Mouse (Mus musculus): Measurements from ENCODE around the gene Dennd4a.

Gene Dennd4a

DNA sequence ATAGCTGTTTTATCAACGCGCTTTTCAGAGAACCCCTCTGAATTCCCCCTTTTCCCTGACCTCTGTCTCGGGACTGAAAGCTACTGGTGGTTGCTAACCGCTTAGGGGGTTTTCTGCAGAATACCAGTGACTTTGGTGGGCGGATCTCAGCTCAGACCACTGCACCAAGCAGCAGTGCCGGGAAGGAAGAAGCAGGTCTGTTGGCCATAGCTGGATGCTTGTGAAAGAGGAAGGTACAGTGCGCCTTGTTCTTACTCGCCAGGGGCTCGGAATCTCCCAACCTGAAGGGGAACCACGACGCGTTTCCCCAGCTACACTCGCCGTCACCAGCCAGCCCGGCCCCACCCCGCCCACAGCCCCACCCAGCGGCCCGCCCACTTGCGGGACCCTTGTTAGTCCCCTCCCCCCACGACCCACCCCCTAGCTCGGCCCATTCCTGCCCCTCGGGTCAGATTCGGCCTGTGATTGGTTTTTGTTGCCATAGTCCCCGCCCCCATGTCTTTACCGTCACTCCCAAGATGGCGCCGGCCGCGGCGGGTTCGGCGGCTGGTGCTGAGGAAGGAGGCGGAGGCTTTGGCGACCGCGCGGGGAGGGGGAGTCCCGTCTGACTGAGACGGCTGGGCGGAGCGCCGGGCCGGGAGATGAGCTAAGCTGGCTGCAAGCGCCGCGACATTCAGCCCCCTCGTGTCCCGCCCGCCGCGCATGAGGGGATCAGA lies at the start of gene Dennd4a:
TSS of gene Dennd4a (plus strand) at position 519 of the 716 bp plus-strand sequence.
- peak; percentile 97 for DNase-seq (ENCODE audit: low read depth, low spot score)

DNA sequence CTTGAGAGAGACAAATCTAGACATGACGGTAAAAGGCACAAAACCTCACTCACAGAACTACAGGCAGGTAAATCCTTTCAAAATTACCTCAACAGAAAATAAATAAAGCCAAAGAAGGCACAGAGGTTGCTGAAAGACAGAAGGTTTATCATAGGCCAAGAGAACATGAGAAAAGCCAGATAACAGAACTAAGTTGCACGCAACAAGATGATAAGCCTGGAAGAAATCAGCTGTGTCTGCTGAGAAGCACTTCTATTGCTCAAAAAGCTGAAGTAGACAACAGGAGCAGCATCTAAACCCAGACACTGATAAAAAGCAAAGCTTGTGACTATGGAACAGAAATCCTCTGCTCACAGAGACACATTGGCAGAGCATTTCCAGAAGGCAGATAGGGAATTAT lies 46.3 kb upstream of the Dennd4a start:
- no peak for DNase-seq (ENCODE audit: low read depth, low spot score)

DNA sequence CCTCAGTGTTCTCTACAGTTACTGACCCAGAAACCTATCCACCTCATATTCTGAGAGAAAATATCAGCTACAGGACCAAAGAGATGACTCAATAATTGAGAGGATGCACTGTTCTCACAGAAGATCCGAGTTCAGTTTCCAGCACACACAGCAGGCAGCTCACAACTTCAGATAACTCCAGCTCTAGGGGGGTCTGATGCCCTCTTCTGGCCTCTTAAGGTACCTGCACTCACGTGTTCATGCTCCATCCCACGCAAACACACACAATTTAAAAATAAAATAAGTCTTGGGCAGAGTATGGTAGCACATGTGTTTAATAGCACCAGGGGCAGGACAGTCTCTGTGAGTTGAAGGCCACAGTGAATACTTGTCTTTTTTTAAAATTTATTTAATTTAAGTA lies 45.0 kb upstream of the Dennd4a start:
- no peak for DNase-seq (ENCODE audit: low read depth, low spot score)

DNA sequence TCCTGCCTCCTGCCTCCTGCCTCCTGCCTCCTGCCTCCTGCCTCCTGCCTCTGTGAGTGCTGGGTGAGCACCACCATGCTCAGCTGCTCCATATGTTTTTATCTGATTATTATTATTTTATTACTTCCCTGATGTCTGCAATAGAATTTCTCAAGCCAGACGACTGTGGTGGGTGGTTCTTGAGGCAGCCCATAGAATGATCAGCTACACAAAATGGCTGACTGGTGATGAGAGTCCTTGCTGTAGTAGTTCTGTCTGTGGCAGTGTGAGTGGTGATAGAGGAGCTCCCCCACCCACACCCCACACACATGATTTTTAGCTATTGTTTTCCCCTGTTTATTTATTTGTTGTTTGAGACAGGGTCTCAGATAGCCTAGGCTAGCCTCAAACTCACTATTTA lies 43.3 kb upstream of the Dennd4a start:
- DNase-seq (ENCODE audit: low read depth, low spot score): no peak

DNA sequence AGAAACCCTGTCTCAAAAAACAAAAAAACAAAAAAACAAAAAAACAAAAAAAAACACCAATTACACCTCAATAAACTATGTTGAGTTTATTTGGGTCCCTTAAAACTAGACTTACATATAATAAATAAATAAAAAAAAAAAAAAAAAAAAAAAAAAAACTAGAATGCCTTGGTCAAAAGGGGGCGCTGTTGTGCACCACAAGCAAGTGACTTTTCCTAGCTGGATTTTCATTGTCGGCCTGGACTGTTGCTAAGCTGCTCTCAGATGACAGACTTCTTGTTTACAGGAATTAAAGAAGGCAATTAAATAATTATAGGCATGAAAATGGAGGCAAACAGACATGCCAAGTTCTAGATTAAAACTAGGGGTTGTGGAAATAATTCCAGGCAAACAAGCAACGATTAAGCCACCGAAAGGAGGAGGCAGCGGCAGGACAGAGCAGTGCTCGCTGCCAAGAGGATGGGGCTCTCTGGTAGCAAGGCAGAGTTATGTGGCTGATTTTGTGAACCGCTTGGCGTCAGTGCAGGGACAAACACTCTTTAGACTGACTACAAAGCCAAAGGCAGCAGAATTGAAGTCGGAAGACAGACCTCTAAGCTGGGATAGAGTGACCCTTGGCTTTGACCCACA lies 42.0 kb upstream of the Dennd4a start:
- DNase-seq (ENCODE audit: low read depth, low spot score): peak; percentile 46

DNA sequence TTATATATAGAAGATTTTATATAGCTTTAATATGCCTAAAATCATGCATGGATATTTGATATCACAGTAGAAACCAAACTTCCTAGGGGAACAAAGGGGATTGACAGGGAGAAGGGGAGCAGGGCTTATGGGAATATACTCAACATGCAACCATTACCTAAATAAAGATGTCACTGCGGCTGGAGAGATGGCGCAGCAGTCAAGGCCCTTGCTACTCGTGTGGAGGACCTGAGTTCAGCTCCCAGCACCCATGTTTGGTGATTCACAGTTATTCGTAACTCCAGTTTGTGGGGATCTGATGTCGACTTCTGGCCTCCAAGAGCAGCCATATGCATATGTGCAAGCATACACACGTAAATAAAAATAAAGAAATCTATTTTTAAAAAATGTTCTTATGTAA lies 41.2 kb upstream of the Dennd4a start:
- no peak for DNase-seq (ENCODE audit: low read depth, low spot score)

DNA sequence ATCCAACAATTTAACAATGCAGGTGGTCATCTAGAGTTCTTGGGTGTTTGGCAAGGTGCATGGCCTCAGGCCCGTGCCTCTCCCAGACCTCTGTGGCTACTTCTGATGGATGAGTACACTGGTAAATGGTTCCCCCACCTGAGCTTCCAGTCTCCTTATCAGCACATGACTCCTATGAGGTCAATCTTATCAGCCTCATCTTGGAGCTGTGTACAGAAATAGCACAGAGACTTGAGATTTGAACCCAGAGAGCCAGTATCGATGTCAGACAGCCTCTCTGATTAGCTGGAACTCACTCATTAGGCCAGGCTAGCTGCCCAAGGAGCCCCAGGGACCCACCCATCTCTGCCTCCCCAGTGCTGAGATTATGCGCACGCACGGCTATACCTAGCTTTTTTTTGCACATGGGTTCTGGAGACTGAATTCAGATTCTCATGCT lies 40.7 kb upstream of the Dennd4a start:
- DNase-seq (ENCODE audit: low read depth, low spot score): no peak

DNA sequence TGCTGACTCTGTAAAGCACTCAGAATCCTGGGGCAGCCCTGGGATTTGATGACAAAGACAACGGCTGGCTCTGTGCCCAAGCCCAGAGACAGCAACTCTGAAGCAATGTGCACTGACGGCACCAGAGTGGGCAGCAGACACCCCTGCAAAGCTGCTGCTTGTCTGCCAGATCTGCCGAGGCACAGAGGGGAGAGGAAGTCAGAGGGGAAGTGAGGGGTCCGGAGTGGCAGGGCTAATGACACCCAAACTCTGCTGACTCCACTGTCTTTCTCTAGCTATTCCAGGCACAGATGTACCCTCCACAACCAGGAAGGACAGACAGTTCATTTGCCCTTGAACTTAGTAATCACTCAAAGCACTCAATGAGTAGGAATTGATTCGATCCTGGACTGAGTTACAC lies 39.9 kb upstream of the Dennd4a start:
- DNase-seq (ENCODE audit: low read depth, low spot score): no peak

DNA sequence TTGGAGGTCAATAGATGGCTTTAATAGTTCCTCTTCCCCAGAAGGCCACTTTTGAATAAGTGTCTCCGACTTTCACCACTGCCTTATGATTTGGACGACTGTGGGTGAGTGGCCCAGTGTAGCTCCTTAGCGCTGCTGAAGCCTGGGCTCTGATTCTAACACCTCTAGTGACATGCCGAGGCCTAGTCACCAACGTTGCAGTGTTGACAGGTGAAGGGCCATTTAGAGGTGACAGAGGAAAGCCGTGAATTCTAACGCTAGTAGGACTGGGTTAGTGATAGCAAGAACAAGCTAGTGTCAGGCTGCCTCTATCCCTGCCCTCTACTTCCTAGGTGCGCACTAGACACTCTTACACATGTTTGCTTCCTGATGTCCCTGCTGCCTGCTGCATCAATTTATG lies 37.9 kb upstream of the Dennd4a start:
- DNase-seq (ENCODE audit: low read depth, low spot score): no peak

DNA sequence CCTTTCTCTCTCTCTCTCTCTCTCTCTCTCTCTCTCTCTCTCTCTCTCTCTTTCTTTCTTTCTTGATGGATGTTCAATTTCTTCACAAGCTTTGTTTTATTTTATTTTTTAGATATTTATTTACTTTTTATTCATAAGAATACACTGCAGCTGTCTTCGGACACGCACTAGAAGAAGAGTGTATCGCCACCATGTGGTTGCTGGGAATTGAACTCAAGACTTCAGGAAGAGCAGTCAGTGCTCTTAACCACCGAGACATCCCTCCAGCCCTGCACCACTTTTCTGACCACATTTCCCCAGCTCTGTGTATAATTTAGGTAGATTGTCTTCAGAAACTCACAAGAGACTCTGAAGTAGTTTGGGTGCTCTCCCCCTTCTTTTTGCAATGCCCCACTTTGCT lies 37.2 kb upstream of the Dennd4a start:
- DNase-seq (ENCODE audit: low read depth, low spot score): no peak

DNA sequence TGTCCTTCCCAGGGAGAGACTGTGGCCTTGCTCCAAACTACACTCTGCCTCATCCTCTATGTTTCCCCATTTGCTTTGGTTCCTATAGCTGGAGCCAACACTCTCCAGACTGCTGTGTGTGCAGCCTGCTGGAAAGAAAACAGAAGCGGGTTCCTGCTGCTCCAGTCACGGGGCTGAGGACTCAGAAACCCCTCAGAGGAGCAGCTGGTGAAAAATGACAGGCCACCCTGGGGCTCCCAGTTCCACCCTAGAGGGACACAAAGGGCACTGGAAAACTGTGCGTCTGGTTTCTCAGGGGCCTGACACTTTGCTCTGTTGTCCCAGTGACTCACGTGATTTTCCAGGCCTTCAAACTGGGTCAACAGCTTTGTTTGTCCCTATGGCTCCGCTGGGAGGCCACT lies 36.7 kb upstream of the Dennd4a start:
- no peak for DNase-seq (ENCODE audit: low read depth, low spot score)

DNA sequence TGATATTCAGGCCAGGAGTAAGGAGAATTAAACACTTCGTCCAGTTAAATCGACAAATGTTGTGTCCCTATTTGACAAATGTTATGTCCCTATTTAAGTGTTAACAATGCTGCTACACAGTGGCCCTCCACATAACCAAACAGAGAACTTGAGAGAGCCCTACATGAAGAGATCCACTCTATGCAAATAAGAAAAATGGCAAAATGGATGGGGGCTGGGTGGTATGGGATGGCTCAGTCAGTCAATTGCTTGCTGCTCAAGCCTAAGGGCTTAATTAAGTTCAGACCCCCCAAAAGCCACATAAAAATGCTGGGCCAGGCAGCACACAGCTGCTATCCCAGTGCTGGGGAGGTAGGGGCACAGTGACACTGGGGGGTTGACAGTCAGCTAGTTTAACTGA lies 36.3 kb upstream of the Dennd4a start:
- DNase-seq (ENCODE audit: low read depth, low spot score): no peak

DNA sequence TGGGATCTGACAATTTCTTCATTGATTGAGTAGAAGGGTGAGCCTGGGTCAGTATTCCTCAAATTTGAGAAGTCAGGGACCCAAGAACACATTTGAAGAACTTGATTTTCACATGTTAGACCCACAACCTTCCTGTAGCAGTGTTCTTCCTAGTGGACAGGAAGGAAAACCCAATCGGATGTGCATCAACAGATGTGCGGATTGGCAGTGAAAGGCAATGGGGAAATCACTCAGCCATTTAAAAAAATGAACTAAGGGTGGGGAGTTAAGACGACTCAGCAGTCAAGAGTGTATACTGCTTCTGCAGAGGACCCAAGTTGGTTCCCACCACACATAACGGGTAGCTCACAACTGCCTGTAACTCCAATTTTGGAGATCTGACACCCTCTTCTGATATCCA lies 35.6 kb upstream of the Dennd4a start:
- DNase-seq (ENCODE audit: low read depth, low spot score): no peak

DNA sequence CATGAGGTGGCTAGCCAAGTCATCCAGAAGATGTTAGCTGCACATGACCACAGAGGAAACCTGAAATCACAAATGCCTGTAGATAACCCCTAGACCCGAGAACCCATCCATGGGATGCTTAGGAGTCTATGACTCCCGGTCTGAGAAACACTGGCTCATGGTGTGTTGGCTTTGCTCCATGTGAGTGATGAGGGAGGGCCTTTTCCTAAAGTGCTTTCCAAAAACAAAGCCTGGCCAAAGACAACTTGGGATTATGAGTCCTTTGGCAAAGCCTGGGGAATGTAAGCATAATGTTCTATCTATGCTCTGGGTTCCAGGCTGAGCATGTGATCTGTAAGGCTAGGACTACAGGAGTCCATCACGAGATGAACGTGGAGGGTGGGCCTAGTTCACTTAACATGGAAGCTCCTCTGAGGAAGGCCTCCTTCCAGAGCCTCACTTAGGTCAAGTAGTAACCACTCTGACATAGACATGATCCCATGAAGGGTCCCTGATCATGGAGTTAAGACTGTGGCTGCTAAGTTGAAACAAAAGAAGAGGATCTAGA lies 33.6 kb upstream of the Dennd4a start:
- DNase-seq (ENCODE audit: low read depth, low spot score): no peak

DNA sequence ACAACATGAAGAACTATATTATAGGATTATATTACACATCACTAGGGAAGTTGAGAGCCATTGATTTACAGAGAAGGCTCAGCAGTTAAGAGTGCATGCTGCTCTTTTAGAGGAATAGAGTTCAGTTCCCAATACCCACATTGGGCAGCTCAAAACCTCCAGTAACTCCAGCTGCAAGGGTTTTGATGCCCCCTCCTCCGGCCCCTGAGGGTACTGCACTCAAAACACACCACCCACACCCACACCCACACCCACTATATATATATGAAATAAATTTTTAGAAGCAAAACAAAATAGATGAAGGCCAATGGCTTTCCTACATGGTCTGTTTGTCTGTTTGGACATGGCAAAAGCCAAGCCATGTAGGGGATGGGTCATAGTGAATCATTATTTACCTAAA lies 33.0 kb upstream of the Dennd4a start:
- no peak for DNase-seq (ENCODE audit: low read depth, low spot score)

DNA sequence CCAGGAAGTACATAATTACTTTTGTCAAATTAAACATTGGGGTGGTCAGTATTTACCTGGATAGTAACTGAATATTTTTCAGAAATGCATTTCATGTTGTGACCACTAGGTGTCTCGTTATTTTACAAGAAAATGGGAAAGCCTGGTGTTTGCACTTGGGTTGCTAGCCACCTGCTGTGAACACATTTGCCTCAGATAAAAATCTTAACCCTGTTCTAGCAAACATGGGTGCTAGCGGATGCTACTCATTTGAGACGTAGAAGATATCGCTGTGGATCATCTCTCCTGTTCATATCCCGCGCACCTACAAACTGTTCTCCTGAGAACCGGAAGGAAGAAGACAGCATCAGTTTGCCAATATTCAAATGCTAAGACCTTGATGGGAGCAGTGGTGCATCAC lies 31.5 kb upstream of the Dennd4a start:
- DNase-seq (ENCODE audit: low read depth, low spot score): peak; percentile 22

DNA sequence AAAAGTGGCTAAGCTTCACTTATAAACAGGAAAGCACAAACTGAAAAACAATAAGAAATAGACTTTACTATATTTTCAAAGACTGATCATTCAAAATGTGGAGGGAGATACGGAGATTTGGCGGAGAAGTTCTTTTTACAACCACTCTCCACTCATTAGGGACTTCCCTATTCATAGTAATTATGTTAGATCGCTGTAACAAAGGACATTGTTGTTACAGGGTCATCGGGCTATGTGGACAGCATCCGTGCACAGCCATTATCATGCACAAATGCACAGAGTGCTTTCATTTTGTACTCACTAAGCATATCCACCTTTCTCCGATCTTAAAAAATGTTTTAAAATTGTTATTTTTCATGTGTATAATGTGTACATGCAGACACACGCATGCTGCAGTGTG lies 27.6 kb upstream of the Dennd4a start:
- no peak for DNase-seq (ENCODE audit: low read depth, low spot score)

DNA sequence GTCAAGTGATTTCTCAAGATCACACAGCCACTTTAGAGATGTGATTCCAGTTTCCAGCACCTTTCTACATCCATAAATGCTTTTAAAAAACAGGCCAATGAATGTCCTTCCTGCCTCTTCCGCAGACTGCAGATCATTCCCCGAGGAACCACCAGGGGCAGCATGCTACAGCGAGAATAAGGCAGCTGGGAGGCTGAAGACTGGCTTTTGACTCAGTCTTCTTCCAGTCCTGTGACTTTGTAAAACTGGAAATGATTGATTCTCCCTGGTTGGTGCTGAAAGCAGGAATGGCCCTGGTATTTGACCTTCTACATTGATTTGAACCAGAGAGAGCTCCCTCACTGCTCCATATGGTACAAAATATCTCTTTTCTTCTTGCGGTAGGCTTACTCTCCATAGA lies 26.3 kb upstream of the Dennd4a start:
- peak; percentile 52 for DNase-seq (ENCODE audit: low read depth, low spot score)

DNA sequence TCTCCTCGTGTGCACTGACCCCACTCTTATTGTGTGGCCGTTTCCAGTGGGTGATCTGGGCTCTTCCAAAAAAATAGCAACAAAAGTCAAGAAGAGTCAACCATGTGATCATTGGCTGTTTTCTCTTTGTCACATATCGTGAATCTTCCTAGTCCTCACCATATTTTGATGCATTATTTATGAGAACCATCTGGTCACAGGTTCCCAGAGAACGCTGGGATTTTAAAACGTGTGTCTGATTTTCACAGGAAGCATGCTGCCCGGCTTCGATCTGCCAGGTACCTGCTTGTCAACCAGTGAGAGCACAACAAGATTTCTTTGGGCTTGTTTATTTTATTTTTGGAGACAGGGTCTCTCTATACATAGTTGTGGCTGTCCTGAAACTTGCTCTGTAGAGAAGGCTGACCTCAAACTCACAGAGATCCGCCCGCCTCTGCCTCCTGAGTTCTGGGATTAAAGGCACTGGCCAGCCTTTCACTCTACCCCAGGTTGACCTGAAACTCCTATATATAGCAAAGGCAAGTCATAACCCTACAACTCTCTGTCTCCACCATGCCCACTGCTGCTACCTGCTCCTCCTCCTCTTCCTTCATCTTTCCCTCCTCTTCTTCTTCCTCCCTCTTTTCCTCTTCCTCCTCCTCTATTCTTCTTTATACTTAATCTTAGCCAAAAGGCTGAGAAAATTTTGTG lies 24.8 kb upstream of the Dennd4a start:
- DNase-seq (ENCODE audit: low read depth, low spot score): no peak

DNA sequence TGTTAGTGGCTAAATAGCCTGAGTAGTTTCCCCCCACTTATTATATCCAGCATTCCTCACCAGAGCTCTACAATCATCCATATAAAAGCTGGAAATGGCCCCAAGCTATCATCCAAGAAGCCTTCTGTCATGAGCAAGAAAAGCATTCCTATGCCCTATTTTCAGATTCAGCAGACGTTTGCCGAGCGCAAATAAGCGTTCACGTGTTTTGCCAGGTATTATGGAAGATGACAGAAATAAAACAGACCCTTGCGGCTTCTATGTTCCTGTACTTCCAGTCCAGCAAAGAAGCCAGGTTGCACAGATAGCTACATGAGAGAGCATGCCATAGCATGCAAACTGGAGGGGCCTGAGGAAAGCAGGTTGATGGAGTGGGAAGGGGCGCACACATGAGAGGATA lies 23.1 kb upstream of the Dennd4a start:
- DNase-seq (ENCODE audit: low read depth, low spot score): no peak

DNA sequence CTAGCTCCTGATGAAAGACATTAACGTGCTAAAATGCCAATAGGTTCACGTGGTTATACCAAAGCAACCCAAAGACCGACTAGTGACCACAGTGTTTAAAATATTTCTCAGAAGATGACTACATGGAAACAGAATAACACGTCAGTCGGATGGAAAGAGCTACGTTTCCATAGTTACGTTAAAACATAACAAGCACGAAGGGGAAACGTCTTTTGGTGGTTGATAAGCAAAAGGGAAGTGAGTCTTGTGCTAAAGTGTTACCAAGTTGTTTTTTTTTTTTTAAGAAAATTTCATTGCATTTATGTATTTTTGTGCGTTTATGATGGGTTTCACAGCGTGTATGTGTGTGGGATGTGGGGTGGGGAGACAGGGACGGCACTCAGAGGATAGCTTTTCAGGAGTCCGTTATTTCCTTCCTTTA lies 21.8 kb upstream of the Dennd4a start:
- no peak for DNase-seq (ENCODE audit: low read depth, low spot score)

DNA sequence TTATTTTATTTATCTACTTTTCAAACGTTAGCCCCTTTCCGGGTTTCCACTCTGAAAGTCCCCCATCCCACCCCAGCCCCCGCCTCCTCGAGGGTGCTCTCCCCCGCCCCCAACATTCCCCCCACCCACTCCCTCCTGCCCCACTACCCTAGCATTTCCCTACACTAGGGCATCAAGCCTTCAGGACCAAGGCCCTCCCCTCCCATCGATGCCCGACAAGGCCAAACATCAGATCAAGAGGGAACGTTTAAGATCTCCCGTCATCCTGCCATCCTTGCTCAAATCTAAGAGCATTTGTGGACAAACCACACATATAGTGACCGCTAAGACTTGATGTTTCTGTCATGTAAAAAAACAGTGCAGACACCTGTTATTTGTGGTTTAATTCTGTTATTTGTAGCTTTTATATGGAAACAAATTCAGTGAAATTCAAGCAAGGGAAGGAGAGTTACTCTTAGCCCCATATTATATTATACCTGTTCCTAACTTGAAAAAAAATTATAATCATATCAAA lies 21.2 kb upstream of the Dennd4a start:
- DNase-seq (ENCODE audit: low read depth, low spot score): no peak

All from embryo, embryonic 11.5 days (tissue).